Mouse (Mus musculus) fibroblast of lung, adult 2 months (primary cell): Measurements from ENCODE around the gene Fbxw11.
"Not testable (repeated sequence)": the region's sequence is repeated elsewhere in the genome, so short reads cannot be mapped to it uniquely, and the experiment has no call there.

Source experiments
- DNase-seq: peaks from one replicate; pipeline ENCODE4 v3.0.0-alpha.2; 2011; ENCODE audit warnings: low read depth

Fbxw11 gene

GRCm38 (mm10) chr11:32642249-32642876, at the start of gene Fbxw11:
Gene Fbxw11, plus strand, starts transcription at chr11:32642724.
- DNase-seq = peak; percentile 90

GRCm38 (mm10) chr11:32593081-32593480, 49.4 kb upstream of the Fbxw11 start:
- no peak for DNase-seq

- DNase-seq = no peak
Measured at GRCm38 (mm10) chr11:32594122-32594521, 48.4 kb upstream of the Fbxw11 start.

- no peak for DNase-seq
Measured at GRCm38 (mm10) chr11:32600371-32600770, 42.2 kb upstream of the Fbxw11 start.

DNA sequence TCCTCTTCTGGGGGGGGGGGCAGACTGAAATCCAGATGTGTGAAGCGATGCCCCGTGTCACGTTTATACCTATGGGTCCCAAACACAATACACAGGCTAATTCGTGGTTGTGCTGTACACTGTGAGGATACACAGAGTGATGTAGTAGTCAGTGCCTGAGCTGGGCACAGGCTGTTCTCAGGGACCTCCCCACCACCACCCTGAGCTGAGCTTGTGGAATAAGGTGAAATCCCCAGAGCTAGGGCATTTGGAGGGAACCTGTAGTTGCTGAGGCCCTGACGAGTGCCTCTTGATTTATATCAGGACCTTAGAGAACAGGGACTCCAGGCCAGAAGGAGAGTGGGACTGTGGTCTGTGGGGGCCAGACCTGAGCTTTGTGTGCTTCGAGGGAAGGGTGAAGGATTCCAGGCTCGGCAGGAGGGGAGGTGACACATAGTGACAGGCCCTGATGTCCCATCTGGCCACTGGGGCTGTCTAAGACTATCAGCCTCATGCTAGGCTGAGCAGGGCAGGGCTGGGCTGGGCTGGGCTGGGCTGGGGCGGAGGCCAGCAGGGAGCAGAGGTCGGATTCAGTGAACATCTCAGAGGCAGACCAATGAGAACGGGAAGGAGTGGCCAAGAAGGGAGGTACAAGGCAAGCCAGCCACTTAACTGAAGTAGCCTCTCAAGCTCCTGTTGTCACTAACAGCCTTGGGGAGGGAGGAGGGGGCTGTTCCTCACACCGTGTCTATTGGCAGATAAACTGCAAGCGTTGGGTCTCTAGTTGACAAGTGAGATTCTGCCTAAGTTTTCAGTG, 40.8 kb upstream of the Fbxw11 start:
- DNase-seq = no peak

DNA sequence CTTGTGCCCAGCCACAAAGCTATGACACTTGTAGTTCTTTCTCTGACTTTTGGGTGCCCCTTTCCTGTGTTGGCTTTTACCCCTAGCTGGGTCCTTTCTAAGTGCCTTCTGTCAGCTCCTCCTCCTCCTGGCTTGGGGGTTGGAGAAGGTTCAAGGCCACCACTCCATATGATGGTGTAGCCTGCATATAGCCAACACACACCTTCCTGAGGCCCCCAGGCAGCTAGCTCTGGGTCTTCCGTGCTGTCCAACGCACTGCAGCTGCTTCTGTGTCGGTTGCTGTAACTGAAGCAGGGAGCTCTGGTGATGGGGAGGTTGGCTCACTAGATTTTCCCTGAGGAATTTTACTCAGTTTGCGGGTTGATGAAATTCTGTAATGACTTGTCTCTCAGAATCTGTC, 37.9 kb upstream of the Fbxw11 start:
- DNase-seq = no peak

DNA sequence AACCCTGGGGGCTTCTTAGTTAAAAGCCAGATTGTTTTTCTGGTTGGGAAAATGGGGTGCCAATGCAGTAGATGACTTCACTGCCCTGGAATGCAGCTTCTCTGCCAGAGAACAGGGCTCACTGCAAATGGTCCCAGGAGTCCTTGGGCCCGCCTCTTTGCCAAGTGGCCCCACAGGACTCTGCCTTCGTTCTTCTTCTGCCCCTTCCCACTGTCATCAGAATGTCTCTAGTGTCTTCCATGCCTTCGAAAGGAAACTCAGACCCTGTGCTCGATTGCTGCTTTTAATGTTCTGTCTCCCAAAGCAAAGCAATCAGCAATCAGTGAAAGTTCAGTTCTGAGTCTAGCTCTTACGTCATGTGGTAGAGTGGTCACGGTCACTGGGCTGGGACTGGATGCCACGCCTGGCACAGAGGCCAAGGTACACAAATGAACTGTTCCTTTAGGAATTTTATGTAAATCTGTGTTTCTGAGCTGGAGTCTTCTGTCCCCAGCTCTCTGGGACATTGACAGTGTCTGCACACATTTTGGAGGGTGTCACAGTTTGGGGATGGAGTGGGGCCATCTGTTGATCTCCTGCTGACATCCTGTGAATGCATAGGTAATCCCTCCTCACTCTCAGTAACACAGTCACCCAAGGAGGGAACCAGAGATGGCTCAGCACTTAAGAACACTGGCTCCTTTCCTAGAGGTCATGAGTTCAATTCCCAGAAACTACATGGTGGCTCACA, 37.2 kb upstream of the Fbxw11 start:
- peak; percentile 63 for DNase-seq

- no peak for DNase-seq
Measured at GRCm38 (mm10) chr11:32605907-32606306, 36.6 kb upstream of the Fbxw11 start.

DNA sequence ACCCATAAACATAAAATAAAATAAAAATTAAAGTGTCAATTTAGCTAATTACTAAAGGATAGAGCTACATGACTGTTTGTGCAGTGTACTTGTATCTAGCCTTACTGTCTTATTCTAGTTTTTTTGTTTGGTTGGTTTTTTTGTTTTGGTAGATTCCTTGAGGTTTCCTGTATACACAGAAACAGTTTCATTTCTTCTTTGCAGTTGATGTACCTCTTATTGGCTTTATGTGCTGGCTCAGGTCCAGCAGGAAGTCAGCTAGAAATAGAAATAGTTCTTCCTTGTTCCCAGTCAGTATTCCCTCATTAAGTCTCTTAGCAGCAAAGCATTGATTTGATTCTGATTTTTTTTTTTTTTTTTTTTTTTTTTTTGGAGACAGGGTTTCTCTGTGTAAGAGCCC, 35.2 kb upstream of the Fbxw11 start:
- DNase-seq = no peak

DNA sequence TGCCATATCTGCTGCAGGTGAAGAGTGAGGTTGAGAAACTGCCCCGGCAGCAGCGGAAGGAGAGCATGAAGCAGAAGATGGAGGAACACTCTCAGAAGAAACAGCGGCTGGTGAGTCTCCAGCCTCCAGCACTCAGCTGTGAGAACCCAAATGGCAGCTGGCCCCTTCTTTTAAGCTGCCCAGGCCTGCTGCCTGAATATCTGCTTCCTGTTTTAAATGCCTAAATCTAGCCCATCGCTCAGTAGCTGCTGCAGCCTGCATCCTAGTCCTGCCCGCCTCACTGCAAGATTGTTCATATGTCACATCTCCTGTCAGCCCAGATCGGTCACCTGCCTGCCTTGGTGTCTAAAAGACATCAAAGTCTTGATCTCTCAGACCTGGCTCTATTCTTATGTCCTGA, 31.9 kb upstream of the Fbxw11 start:
- no peak for DNase-seq

- DNase-seq = no peak
Measured at GRCm38 (mm10) chr11:32612304-32612703, 30.2 kb upstream of the Fbxw11 start.

DNA sequence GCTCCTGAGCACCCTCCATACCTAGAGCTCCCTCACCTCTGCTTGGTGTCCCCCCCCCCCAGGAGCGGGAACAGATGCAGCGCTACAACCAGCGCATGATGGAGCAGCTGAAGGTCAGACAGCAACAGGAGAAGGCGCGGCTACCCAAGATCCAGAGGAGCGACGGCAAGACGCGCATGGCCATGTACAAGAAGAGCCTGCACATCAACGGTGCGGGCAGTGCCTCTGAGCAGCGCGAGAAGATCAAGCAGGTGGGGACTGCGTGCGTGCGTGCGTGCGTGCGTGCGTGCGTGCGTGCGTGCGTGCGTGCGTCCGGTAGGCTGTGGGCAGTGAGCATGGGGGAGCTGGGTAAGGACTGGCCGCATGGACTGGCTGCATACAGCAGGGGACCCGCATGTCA, 28.1 kb upstream of the Fbxw11 start:
- no peak for DNase-seq

- DNase-seq = no peak
Measured at GRCm38 (mm10) chr11:32615561-32615960, 27.0 kb upstream of the Fbxw11 start.

DNA sequence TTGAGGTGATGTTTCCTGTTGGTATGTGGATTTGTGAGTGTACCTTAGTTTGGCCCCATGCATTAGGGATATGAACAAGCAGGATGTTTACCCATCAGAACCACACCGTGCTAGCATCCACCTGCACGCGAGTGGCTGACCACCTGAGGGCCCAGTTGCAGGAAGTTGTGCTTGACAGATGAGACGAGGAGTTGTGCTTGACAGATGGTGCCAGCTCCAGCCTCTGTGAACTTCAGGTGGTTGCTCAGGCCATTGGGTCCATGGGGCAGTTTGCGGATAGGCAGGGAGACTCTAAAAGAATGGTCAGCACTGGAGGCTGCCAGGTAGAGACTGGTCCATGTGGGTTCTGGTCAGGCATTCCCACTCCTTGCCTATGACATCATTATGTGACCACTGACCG, 26.4 kb upstream of the Fbxw11 start:
- no peak for DNase-seq

- no peak for DNase-seq
Measured at GRCm38 (mm10) chr11:32618036-32618435, 24.5 kb upstream of the Fbxw11 start.

DNA sequence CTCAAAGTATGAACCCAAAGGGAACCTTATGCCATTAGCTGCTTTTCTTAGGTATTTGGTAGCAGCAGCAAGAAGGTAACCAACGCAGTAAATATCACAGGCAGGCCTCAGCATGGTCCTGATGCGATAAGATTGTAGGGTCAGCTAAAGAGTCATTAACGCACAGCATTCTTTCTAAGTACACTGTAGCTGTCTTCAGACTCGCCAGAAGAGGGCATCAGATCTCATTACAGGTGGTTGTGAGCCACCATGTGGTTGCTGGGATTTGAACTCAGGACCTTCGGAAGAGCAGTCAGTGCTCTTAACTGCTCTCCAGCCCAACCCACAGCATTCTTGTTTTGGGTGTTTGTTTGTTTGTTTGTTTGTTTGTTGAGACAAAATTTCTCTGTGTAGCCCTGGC, 23.9 kb upstream of the Fbxw11 start:
- not testable (repeated sequence) for DNase-seq

GRCm38 (mm10) chr11:32619257-32619816, 23.2 kb upstream of the Fbxw11 start:
- DNase-seq = no peak

GRCm38 (mm10) chr11:32619866-32620456, 22.6 kb upstream of the Fbxw11 start:
- DNase-seq = no peak

DNA sequence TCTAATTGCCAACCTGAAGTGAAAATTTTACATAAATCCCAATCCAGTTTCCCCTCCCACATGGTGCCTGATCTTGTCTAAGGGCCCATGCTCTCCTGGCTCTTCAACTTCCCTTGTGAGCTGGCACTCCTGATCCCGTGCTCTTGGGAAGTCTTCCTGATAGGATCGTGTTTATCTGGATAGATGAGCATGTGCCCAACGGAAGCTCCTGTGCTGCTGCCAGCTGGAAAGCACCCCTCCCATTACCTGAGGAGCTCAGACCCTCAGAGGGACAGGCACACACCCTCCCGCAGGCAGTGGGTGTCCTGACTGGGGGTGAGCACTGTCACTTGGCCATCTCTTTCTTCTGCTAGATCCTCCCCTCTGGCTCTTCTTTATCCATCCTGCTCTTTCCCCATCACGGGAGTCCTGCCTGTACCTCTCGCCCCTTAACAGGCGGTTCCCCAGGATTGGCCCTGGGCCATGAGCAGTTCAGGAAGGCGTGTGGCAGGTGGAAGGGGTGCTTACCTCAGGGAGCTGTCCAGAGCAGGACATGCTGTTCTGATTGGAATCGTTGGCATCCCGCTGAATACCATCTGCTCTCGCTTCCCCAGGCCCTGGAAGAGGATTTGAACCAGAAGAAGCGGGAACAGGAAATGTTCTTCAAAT, 20.6 kb upstream of the Fbxw11 start:
- DNase-seq = no peak

- no peak for DNase-seq
Measured at GRCm38 (mm10) chr11:32622479-32623190, 19.9 kb upstream of the Fbxw11 start.

GRCm38 (mm10) chr11:32623236-32623635, 19.3 kb upstream of the Fbxw11 start:
- DNase-seq = no peak
